Mouse (Mus musculus) hematopoietic multipotent progenitor cell, adult 10-12 weeks (in vitro differentiated cells): ENCODE measurements around the gene Lrr1. TPM values are rescaled to one million over a fixed set of nuclear protein-coding genes. Genes with fewer than 3 reads are reported as not detected.

Source experiments
- polyA plus RNA-seq: library from polyadenylated mRNA; stranded (reverse); fragments of >175 nt; gene quantifications from 2 replicates; pipeline ENCODE4 v1.2.3, GENCODE M21; 2012; ENCODE audit warnings: low replicate concordance

Lrr1 gene
- 1.3 and 7.1 TPM in 2 replicates for polyA plus RNA-seq

DNA sequence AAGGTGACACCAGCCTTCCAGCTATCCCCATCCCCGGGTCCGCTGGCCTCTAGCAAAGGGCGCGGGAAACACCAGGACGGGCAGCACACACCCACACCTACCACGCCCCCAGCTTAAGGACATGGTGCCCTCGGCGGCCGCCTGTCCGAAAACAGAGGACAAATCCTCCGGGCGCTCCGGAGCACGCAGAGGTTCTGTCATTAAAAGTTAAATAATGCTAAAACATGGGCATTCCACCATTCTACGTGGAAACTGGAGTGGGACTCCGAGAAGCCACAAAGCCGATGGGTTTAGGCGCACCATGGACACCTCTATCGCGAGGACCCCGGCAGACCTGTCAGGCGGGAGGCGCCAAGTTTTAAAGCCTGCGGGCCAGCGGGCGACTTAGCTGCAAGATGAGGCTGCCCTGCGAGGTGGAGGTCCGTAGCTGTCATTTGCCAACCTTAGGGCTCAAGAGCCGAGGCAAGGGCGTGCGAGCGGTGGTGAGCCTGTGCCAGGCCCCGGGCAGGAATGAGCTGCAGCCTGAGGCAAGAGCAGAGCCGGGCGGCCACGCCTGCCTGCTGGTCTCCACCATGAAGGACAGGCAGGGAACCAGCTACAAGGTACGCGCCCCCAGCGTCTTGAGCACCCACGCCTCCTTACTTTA is at the start of gene Lrr1:
Gene Lrr1, plus strand, starts transcription at position 354 of the 646 bp plus-strand sequence.

DNA sequence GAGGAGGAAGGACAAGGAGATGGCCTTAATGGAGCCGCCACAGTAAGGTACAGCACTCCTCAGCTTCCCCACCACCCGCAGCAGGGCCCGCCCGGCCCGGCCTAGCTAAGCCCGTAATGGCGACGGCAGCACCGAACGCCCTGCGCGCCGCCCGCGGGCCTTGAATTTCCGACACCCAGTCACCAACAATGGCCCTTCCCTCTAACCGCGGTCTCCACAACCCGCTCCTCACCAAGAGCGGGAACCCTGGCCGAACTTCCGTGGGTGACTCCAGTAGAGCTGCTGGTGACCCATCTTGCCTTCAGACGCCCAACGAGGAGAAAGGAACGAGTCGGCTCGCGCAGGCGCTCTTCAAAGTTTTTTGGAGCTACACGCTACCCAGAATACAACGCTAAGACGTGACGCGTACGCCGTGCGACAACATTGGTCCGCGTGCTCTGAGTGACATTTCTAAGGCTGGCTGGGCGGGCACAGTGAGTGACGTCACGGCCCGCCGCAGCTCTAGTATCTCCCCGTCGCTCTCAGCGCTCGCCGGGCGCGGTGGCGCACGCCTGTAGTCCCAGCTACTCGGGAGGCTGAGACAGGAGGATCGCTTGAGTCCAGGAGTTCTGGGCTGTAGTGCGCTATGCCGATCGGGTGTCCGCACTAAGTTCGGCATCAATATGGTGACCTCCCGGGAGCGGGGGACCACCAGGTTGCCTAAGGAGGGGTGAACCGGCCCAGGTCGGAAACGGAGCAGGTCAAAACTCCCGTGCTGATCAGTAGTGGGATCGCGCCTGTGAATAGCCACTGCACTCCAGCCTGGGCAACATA is 9.6 kb upstream of the Lrr1 start, which contains the start of gene Rps29:
Gene Rps29, minus strand, starts transcription at position 422 of the 813 bp plus-strand sequence.

DNA sequence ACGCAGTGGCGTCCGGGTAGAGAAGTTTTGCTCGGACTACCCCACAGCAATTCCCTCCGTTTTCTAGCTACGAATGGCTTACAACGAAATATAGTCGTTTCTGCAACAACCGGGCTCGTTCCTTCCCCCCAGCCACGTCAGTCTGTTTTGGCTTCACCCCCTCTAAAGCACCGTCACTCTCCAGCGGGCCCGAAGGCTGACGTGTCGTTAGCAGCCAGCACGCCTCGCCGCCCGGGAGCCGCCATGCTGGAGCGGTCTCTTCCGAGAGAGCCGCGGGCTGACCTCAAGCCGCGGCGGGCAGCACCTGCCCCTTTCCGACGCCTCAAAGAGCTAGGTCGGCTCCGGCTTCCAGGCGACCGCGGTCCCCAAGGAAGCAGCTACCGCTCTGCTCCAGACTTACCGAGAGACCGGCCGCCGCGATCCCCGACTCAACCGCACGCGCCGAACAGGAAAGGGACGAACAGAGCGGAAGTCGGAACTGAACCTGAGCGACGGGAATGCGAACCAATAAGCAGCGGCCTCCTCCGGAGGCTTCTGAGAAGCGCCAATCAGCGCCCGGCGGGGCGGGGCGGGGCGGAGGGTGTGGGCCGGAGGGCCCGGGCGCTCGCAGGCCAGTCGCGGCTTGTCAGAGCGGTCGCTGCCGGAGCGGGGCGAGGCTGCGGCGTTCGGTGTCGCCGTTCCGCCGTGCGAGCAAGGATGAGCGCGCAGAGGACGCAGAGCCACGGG is 15.1 kb downstream of the Lrr1 start, which contains the start of the genes Rpl36al and Mgat2:
Gene Rpl36al, minus strand, starts transcription at position 501 of the 726 bp plus-strand sequence.
Gene Mgat2, plus strand, starts transcription at position 575 of the 726 bp plus-strand sequence.

DNA sequence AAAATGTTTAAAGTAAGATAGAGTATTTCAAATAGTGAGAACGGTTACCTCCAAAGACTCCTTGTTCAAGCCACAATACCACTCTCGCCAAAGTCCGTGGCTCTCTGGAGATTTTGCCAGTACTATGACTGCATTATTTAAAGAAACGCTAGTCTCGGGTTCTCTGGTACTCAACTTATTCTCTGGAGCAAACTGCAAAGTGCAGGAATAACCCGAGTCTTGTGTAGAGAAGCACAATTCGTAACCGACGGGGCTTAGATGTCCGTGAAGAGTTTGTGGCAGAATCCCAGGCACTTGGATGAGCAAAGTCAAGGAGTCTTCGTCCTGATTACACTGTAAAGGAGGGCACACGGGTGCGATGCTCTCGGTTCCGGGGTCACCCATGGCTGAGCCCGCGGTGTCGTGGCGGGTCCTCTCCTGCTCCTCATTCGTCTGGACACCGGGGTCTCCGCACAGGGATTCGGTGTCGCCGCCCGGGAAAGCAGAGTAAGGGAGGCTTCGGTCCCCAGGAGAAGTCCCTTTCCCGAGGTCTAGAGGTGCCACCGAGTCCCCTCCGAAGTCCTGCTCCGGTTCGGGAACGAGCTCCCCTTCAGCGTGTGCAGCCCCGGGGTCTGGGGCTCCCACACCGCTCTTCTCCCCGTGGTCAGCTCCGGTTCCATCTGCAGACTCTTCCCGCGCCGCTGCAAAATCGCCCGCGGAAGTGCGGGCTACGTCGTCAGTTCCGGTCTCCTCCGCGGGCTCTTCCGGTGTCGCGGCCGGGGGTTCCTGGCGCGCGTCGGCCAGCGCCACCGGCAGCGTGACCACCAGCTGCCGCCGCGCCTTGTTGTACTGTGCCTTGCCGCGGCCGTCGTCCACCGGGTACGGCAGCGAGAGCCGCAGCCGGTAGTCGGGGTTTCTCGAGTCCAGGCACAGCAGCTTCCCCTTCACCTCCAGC is 28.1 kb downstream of the Lrr1 start, which contains the start of gene Gm49383:
Gene Gm49383, minus strand, starts transcription at position 661 of the 934 bp plus-strand sequence.

DNA sequence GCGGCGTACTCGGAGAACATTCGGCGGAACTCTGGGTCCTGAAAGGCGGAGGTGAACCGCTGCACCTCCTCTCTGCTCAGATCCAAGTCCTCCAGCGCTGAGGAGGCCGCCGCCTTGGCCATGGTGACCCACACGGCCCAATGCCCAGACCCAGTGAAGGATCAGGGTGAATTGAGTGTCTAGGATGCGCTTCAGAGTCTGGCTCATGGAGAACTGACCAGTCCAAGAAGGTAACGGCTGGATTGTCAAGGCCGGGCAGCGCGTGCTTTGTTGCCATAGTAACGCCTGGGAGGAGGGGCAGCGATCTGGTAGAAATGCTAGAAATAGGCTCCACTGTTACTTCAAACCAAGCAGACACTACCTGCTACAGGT is 29.5 kb downstream of the Lrr1 start, which contains the start of gene Dnaaf2:
Gene Dnaaf2, minus strand, starts transcription at position 266 of the 372 bp plus-strand sequence.

DNA sequence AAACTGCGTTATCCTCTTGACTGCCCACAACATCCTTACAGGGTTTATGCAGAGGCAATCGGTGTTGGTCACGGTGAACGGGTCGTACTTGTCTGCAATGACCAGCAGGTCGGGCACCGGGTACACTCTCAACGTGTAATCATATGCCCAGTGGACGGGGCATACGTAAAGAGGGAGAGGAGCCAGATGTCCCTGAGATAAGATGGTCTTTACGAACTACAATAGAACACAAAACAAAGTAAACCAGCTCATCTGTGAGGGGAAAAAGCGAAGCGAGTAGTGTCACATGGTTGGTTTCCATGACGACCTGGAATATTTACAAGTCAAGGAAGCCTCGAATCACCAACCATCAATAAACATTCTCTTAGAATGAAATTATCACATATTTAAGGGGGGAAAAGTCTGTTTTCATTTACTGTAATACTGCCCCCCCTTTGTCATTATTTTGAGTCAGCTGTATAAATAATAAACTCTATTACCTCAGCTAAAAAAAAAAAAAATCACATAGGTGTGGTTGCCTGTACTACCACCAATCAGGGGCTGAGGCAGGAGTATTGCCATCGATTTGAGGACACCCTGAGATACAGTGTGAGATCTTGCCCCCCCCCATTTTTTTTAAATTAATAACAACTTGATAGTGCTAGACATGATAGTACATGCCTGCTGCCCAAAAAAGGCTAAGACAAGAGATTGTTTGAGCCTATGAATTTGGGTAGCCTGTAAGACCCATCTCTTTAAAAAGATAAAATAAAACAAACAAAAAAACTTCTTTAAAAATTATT is 35.6 kb downstream of the Lrr1 start, which contains the start of gene Gm49384:
Gene Gm49384, minus strand, starts transcription at position 216 of the 782 bp plus-strand sequence.

GRCm38 (mm10) chr12:69227776-69228466 is 59.3 kb downstream of the Lrr1 start, which contains the start of gene Pole2:
TSS of gene Pole2 (minus strand) at chr12:69228195.

Other genes with a start within 250 kb of the Lrr1 start
- 204 and 4,522 TPM in 2 replicates for gene Rps29, start 9.6 kb upstream of the Lrr1 start, polyA plus RNA-seq
- gene Rpl36al, start 15.3 kb downstream of the Lrr1 start, polyA plus RNA-seq = 19.3 and 55.5 TPM in 2 replicates
- gene Mgat2, start 15.3 kb downstream of the Lrr1 start, polyA plus RNA-seq = 29.1 and 38.3 TPM in 2 replicates
- 16.6 and 35.3 TPM in 2 replicates for gene Gm49383, start 28.3 kb downstream of the Lrr1 start, polyA plus RNA-seq
- gene Dnaaf2, start 29.6 kb downstream of the Lrr1 start, polyA plus RNA-seq = 1.5 and 2.4 TPM in 2 replicates
- gene Gm49384, start 35.5 kb downstream of the Lrr1 start, polyA plus RNA-seq = not detected in 2 replicates
- 4.4 and 5.0 TPM in 2 replicates for gene Pole2, start 59.4 kb downstream of the Lrr1 start, polyA plus RNA-seq
- gene Klhdc1, start 72.4 kb downstream of the Lrr1 start, polyA plus RNA-seq = 24.1 and 25.2 TPM in 2 replicates
- gene Klhdc2, start 127.9 kb downstream of the Lrr1 start, polyA plus RNA-seq = 11.3 and 19.7 TPM in 2 replicates
- 1.7 and 6.2 TPM in 2 replicates for gene Nemf, start 188.4 kb downstream of the Lrr1 start, polyA plus RNA-seq
- 298 and 367 TPM in 2 replicates for gene Arf6, start 203.3 kb downstream of the Lrr1 start, polyA plus RNA-seq
- gene Gm9887, start 203.6 kb downstream of the Lrr1 start, polyA plus RNA-seq = 5.9 and 11.9 TPM in 2 replicates